Mouse (Mus musculus): ENCODE data around the gene Lkaaear1. TPM values are rescaled to one million over a fixed set of nuclear protein-coding genes. Genes with fewer than 3 reads are reported as not detected.

Lkaaear1 gene
- total and polyA plus RNA-seq, 2 experiments from 2014 or later = not detected

DNA sequence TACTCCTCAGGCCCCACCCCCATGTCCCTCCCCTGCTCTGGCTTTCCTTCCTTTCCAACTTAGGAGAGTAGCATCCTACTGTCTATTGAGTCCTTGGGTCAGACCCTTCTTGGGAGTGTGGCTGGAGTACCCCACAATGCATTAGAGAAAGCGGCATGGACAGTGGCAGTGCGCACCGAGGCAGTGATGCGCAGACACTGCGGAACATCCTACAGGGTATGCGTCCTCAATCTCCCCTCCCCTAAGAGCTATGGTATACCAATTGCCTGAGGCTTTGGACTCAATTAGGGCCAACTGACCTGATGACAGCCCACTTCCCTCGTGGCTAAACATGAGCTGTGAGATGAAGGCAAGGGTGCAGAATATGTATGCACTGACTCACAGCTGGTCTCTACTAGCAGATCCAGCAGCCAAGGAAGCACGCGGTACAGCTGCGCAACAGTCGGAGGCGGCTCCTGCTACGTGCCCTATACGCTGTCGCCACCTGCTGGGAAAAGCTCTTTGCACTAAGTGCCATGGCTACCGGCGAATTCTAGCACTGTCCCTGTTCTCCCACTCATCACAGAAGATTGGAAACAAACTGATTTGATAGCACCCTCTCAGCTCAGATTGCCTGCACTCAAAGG, 39.2 kb downstream of the Lkaaear1 start:
- WGBS = 36% methylated on average over 17 of the region's 17 CpGs
- Histone ChIP-seq H3K4me2 (ENCODE audit: low read depth) (no peak overlapping the region), H3K9me3 (ENCODE audit: low read length) (no peaks in the 10 kb centered on the region), H3K27ac (ENCODE audit: low read depth, low read length) (no peak overlapping the region), H3K27me3 (ENCODE audit: insufficient read depth, low read length) (no peaks in the 10 kb centered on the region), H3K4me1 (ENCODE audit: insufficient read depth) (no peaks in the 10 kb centered on the region), H3K36me3 (ENCODE audit: insufficient read depth) (peaks cover 28% of the 10 kb centered on the region), H3K4me3 (ENCODE audit: low read depth, low read length) (no peak overlapping the region), H3K9ac (no peak overlapping the region)
- ATAC-seq = peak; percentile 45
- peak; percentile 16 for DNase-seq
- TF ChIP-seq CTCF (IDR thresholded peaks at IDR 0.05; ENCODE audit: low read depth) = no peak

DNA sequence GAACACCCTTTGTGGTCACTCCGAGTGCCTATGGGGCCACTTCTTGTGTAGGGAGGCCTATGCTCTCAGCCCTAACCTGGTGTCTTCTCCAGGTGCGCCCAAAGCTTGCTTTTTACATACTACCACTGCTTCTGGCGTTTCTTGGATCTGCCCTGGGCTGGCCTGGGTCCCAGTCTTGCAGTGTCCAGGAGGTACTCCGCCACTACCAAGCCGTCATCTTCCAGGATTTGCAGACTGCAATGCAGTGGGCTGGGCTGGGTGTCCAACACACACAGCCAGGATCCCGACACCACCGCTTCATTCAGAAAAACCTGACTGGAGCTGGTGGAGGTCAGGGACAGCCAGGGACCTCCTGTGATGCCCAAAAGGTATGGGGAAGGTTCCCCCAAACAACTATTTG, 39.7 kb downstream of the Lkaaear1 start:
- 91% methylated on average over 7 of the region's 7 CpGs for WGBS
- Histone ChIP-seq H3K27ac (ENCODE audit: low read depth, low read length) (no peak overlapping the region), H3K4me1 (ENCODE audit: insufficient read depth) (no peaks in the 10 kb centered on the region), H3K4me2 (ENCODE audit: low read depth) (no peak overlapping the region), H3K9me3 (ENCODE audit: low read length) (no peaks in the 10 kb centered on the region), H3K4me3 (ENCODE audit: low read depth, low read length) (no peak overlapping the region), H3K9ac (no peak overlapping the region), H3K36me3 (ENCODE audit: insufficient read depth) (peaks cover 33% of the 10 kb centered on the region), H3K27me3 (ENCODE audit: insufficient read depth, low read length) (no peaks in the 10 kb centered on the region)
- DNase-seq (no peak), ATAC-seq (no peak)
- no peak for TF ChIP-seq CTCF (IDR thresholded peaks at IDR 0.05; ENCODE audit: low read depth)

DNA sequence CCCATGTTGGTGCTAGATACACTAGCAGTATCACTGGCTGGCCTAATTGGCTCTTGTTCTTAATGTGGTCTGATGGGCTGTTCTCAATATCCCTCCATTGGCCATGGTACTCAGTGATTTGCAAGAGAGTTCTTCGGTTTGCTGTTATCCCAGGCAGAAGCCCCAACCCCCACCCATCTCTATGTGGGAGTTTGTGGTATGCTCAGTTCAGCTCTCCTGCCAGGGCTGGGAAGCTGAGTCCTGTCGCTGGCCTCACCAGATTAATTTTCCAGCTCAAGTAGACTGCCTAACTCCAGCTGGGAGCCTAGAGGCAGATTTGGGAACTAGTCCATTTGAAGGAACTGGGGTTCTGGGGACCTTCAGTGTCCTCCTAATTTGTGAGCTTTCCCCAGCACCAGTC, 40.8 kb downstream of the Lkaaear1 start:
- peaks cover 43% of the 10 kb centered on the region for H3K36me3 ChIP-seq (ENCODE audit: insufficient read depth)
- H3K9me3 ChIP-seq (ENCODE audit: low read length) = no peaks in the 10 kb centered on the region
- H3K4me1 ChIP-seq (ENCODE audit: insufficient read depth) = no peaks in the 10 kb centered on the region
- no peak overlapping the region for H3K9ac ChIP-seq
- DNase-seq (no peak), ATAC-seq (no peak)
- H3K27me3 ChIP-seq (ENCODE audit: insufficient read depth, low read length) = no peaks in the 10 kb centered on the region
- H3K4me2 ChIP-seq (ENCODE audit: low read depth) = no peak overlapping the region
- no peak overlapping the region for H3K27ac ChIP-seq (ENCODE audit: low read depth, low read length)
- no peak overlapping the region for H3K4me3 ChIP-seq (ENCODE audit: low read depth, low read length)
- no peak for TF ChIP-seq CTCF (IDR thresholded peaks at IDR 0.05; ENCODE audit: low read depth)
- 77% methylated on average over 2 of the region's 2 CpGs for WGBS

DNA sequence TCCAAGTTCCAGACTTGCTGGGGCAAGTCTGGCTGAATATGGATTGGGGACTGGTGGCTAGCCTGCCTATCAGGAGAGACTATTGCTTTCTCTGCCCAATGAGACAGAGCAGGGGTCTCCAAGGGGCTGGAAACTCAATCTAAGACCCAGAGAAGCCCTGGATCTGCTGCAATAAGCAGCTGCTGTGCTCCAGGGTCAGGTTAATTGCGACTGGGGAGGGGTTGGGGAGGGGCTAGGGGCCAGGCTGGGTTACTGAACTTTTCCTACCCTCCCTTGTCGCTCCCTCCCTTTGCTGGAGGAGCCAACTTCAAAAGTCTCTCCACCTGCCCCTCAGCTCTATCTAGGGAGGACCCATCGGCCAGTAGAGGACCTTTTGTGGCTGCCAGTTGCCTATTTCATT, 41.5 kb downstream of the Lkaaear1 start, which contains the start of gene Gm29797:
Gene Gm29797 (plus strand): TSS at position 301 of the 400 bp plus-strand sequence.
- ATAC-seq (no peak), DNase-seq (no peak)
- Histone ChIP-seq H3K4me2 (ENCODE audit: low read depth) (no peak within 1 kb of the TSS), H3K4me1 (ENCODE audit: insufficient read depth) (no peaks in the 10 kb centered on the region), H3K27me3 (ENCODE audit: insufficient read depth, low read length) (no peaks in the 10 kb centered on the region), H3K4me3 (ENCODE audit: low read depth, low read length) (no peak within 1 kb of the TSS), H3K9me3 (ENCODE audit: low read length) (no peaks in the 10 kb centered on the region), H3K9ac (no peak within 1 kb of the TSS), H3K27ac (ENCODE audit: low read depth, low read length) (no peak within 1 kb of the TSS), H3K36me3 (ENCODE audit: insufficient read depth) (peaks cover 48% of the 10 kb centered on the region)
- WGBS = 67% methylated on average over 3 of the region's 3 CpGs
- TF ChIP-seq CTCF (IDR thresholded peaks at IDR 0.05; ENCODE audit: low read depth) = no peak

GRCm38 (mm10) chr2:181653523-181653922, 44.7 kb downstream of the Lkaaear1 start:
- Histone ChIP-seq H3K9me3 (ENCODE audit: low read length) (no peaks in the 10 kb centered on the region), H3K36me3 (ENCODE audit: insufficient read depth) (peaks cover 76% of the 10 kb centered on the region), H3K27ac (ENCODE audit: low read depth, low read length) (no peak overlapping the region), H3K27me3 (ENCODE audit: insufficient read depth, low read length) (no peaks in the 10 kb centered on the region), H3K4me2 (ENCODE audit: low read depth) (no peak overlapping the region), H3K4me3 (ENCODE audit: low read depth, low read length) (no peak overlapping the region), H3K4me1 (ENCODE audit: insufficient read depth) (no peaks in the 10 kb centered on the region), H3K9ac (no peak overlapping the region)
- no peak for TF ChIP-seq CTCF (IDR thresholded peaks at IDR 0.05; ENCODE audit: low read depth)
- WGBS = 85% methylated on average over 1 of the region's 1 CpGs
- ATAC-seq (no peak), DNase-seq (no peak)

GRCm38 (mm10) chr2:181653065-181653464, 45.2 kb downstream of the Lkaaear1 start:
- DNase-seq = no peak
- Histone ChIP-seq H3K36me3 (ENCODE audit: insufficient read depth) (peaks cover 81% of the 10 kb centered on the region), H3K4me3 (ENCODE audit: low read depth, low read length) (no peak overlapping the region), H3K9ac (no peak overlapping the region), H3K27me3 (ENCODE audit: insufficient read depth, low read length) (no peaks in the 10 kb centered on the region), H3K4me1 (ENCODE audit: insufficient read depth) (no peaks in the 10 kb centered on the region), H3K9me3 (ENCODE audit: low read length) (no peaks in the 10 kb centered on the region), H3K27ac (ENCODE audit: low read depth, low read length) (no peak overlapping the region), H3K4me2 (ENCODE audit: low read depth) (no peak overlapping the region)
- no peak for ATAC-seq
- no peak for TF ChIP-seq CTCF (IDR thresholded peaks at IDR 0.05; ENCODE audit: low read depth)

GRCm38 (mm10) chr2:181648926-181649325, 49.3 kb downstream of the Lkaaear1 start:
- ATAC-seq (no peak), DNase-seq (no peak)
- H3K4me1 ChIP-seq (ENCODE audit: insufficient read depth) = no peaks in the 10 kb centered on the region
- H3K4me2 ChIP-seq (ENCODE audit: low read depth) = no peak overlapping the region
- no peak for TF ChIP-seq CTCF (IDR thresholded peaks at IDR 0.05; ENCODE audit: low read depth)
- no peak overlapping the region for H3K4me3 ChIP-seq (ENCODE audit: low read depth, low read length)
- no peak overlapping the region for H3K27ac ChIP-seq (ENCODE audit: low read depth, low read length)
- H3K9me3 ChIP-seq (ENCODE audit: low read length) = no peaks in the 10 kb centered on the region
- no peaks in the 10 kb centered on the region for H3K27me3 ChIP-seq (ENCODE audit: insufficient read depth, low read length)
- H3K36me3 ChIP-seq (ENCODE audit: insufficient read depth) = peaks cover 87% of the 10 kb centered on the region
- H3K9ac ChIP-seq = no peak overlapping the region
- 77% methylated on average over 10 of the region's 10 CpGs for WGBS

Other genes with a start within 250 kb of the Lkaaear1 start
- 11.7 and 17.7 TPM in 2 replicates for gene Zbtb46, start 239.0 kb downstream of the Lkaaear1 start, total RNA-seq (2014; rRNA removed)
- gene Zbtb46, start 239.0 kb downstream of the Lkaaear1 start, polyA plus RNA-seq (2015; fragmentation: Nextera tagmentation; extraction: Ambion mirVana) = 8.2 and 11.0 TPM in 2 replicates
- gene Abhd16b, start 205.2 kb downstream of the Lkaaear1 start, total RNA-seq (2014; rRNA removed) = not detected in 2 replicates
- not detected in 2 replicates for gene Abhd16b, start 205.2 kb downstream of the Lkaaear1 start, polyA plus RNA-seq (2015; fragmentation: Nextera tagmentation; extraction: Ambion mirVana)
- 91.7 and 120 TPM in 2 replicates for gene Tpd52l2, start 201.3 kb downstream of the Lkaaear1 start, total RNA-seq (2014; rRNA removed)
- 114 and 128 TPM in 2 replicates for gene Tpd52l2, start 201.3 kb downstream of the Lkaaear1 start, polyA plus RNA-seq (2015; fragmentation: Nextera tagmentation; extraction: Ambion mirVana)
- gene Dnajc5, start 178.0 kb downstream of the Lkaaear1 start, total RNA-seq (2014; rRNA removed) = 252 and 369 TPM in 2 replicates
- 207 and 270 TPM in 2 replicates for gene Dnajc5, start 178.0 kb downstream of the Lkaaear1 start, polyA plus RNA-seq (2015; fragmentation: Nextera tagmentation; extraction: Ambion mirVana)
- gene Uckl1, start 113.5 kb downstream of the Lkaaear1 start, total RNA-seq (2014; rRNA removed) = 55.8 and 59.1 TPM in 2 replicates
- 42.7 and 43.0 TPM in 2 replicates for gene Uckl1, start 113.5 kb downstream of the Lkaaear1 start, polyA plus RNA-seq (2015; fragmentation: Nextera tagmentation; extraction: Ambion mirVana)
- gene Prpf6, start 106.6 kb downstream of the Lkaaear1 start, total RNA-seq (2014; rRNA removed) = 45.8 and 49.6 TPM in 2 replicates
- 43.7 and 46.5 TPM in 2 replicates for gene Prpf6, start 106.6 kb downstream of the Lkaaear1 start, polyA plus RNA-seq (2015; fragmentation: Nextera tagmentation; extraction: Ambion mirVana)
- gene Zfp512b, start 105.6 kb downstream of the Lkaaear1 start, total RNA-seq (2014; rRNA removed) = 74.6 and 75.6 TPM in 2 replicates
- 44.7 and 62.3 TPM in 2 replicates for gene Zfp512b, start 105.6 kb downstream of the Lkaaear1 start, polyA plus RNA-seq (2015; fragmentation: Nextera tagmentation; extraction: Ambion mirVana)
- gene Samd10, start 99.2 kb downstream of the Lkaaear1 start, total RNA-seq (2014; rRNA removed) = 64.9 and 85.6 TPM in 2 replicates
- gene Samd10, start 99.2 kb downstream of the Lkaaear1 start, polyA plus RNA-seq (2015; fragmentation: Nextera tagmentation; extraction: Ambion mirVana) = 82.6 and 108 TPM in 2 replicates
- gene Gm29797, start 41.4 kb downstream of the Lkaaear1 start, total RNA-seq (2014; rRNA removed) = not detected in 2 replicates
- gene Gm29797, start 41.4 kb downstream of the Lkaaear1 start, polyA plus RNA-seq (2015; fragmentation: Nextera tagmentation; extraction: Ambion mirVana) = not detected in 2 replicates
- gene Sox18, start 26.8 kb downstream of the Lkaaear1 start, total RNA-seq (2014; rRNA removed) = 5.4 and 8.9 TPM in 2 replicates
- 8.6 and 11.1 TPM in 2 replicates for gene Sox18, start 26.8 kb downstream of the Lkaaear1 start, polyA plus RNA-seq (2015; fragmentation: Nextera tagmentation; extraction: Ambion mirVana)
- 51.1 and 55.6 TPM in 2 replicates for gene Tcea2, start 18.1 kb downstream of the Lkaaear1 start, total RNA-seq (2014; rRNA removed)
- 53.8 and 57.5 TPM in 2 replicates for gene Tcea2, start 18.1 kb downstream of the Lkaaear1 start, polyA plus RNA-seq (2015; fragmentation: Nextera tagmentation; extraction: Ambion mirVana)
- gene Rgs19, start 4.5 kb downstream of the Lkaaear1 start, total RNA-seq (2014; rRNA removed) = 43.7 and 50.2 TPM in 2 replicates
- 56.4 and 57.4 TPM in 2 replicates for gene Rgs19, start 4.5 kb downstream of the Lkaaear1 start, polyA plus RNA-seq (2015; fragmentation: Nextera tagmentation; extraction: Ambion mirVana)
- 114 and 134 TPM in 2 replicates for gene Oprl1, start 16.6 kb upstream of the Lkaaear1 start, total RNA-seq (2014; rRNA removed)
- gene Oprl1, start 16.6 kb upstream of the Lkaaear1 start, polyA plus RNA-seq (2015; fragmentation: Nextera tagmentation; extraction: Ambion mirVana) = 51.3 and 62.5 TPM in 2 replicates
- gene Myt1, start 64.9 kb upstream of the Lkaaear1 start, total RNA-seq (2014; rRNA removed) = 39.0 and 55.0 TPM in 2 replicates
- 4.0 and 6.7 TPM in 2 replicates for gene Myt1, start 64.9 kb upstream of the Lkaaear1 start, polyA plus RNA-seq (2015; fragmentation: Nextera tagmentation; extraction: Ambion mirVana)
- gene Pcmtd2, start 139.4 kb upstream of the Lkaaear1 start, total RNA-seq (2014; rRNA removed) = 30.1 and 36.3 TPM in 2 replicates
- 17.9 and 25.8 TPM in 2 replicates for gene Pcmtd2, start 139.4 kb upstream of the Lkaaear1 start, polyA plus RNA-seq (2015; fragmentation: Nextera tagmentation; extraction: Ambion mirVana)
- gene Polr3k, start 165.9 kb upstream of the Lkaaear1 start, total RNA-seq (2014; rRNA removed) = 66.5 and 69.2 TPM in 2 replicates
- 80.1 and 86.1 TPM in 2 replicates for gene Polr3k, start 165.9 kb upstream of the Lkaaear1 start, polyA plus RNA-seq (2015; fragmentation: Nextera tagmentation; extraction: Ambion mirVana)

Measured in forebrain, postnatal 0 days (tissue).